Mouse (Mus musculus): ENCODE measurements around the gene Hecw2. TPM values are rescaled to one million over a fixed set of nuclear protein-coding genes. Genes with fewer than 3 reads are reported as not detected.

Hecw2 gene
- polyA plus RNA-seq, 1 experiment = 0.07 TPM

DNA sequence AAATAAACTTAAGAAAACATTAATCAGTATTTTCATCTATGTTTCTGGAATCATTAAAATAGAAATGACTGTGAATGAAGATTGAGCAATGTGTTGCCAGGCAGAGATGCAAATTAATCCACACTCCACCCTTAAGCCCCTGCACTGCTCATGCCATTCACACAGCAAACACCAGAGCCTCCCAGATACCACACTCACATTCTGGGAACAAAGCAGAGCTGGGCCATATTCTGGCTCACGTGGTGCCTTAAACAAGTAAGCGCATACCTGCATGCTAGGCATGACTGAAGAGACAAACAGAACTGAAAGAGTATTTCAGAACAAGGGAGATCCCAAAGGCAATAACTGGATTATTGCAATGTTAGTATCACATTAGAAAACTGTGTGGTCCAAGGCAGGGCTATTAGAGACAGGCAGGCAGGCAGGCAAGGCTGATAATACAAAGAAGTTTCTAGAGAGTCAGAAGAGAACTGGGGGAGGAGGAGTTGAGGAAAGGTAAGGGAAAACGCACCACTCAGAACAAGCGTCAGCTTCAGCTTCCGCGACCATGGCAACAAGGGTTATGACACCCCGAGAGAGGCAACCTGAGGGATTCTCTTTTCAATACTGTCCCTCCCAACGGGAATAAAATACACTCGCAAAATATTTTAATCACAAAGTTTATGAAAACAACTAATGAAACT lies 75.2 kb downstream of the Hecw2 start:
- H3K4me1 ChIP-seq (ENCODE audit: control insufficient read depth, insufficient read depth, low read length) = no peaks in the 10 kb centered on the region
- no peak overlapping the region for H3K4me3 ChIP-seq (ENCODE audit: insufficient read depth, low read length)
- no peak overlapping the region for H3K27ac ChIP-seq (ENCODE audit: insufficient read depth, low read depth, low read length)
- TF ChIP-seq CTCF (IDR thresholded peaks at IDR 0.05; ENCODE audit: low read depth, low read length) (no peak), POLR2A (IDR thresholded peaks at IDR 0.05; ENCODE audit: borderline replicate concordance, low read depth, low read length) (no peak)

DNA sequence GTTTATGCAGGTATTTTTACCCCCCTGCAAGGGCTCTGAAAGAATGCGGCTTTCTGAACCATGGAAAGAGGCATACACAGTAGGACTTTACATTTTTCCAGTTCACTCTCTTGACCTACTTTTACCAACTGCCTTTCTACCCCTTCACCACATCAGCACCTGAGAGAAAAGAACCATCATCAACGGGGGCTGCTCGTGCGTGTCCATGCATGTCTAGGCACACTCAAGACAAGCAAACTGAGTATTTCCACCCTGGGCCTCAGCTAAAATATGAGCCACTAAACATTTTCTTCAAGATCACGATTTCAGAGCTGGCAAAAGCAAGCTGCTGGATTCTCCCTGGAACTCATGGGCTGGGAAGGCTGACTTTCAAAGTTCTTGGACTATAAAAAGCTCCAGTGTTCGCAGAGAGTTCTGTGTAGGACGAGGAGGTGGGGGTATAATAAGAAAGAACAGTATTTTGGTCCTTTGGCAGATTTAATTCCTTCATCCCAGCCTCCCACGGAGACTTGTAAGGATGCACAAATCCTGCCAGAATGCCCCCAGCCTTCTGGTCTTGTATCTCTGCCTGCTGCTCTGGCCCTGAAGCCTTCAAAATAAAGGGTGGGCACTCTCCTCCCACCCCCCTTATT lies 76.5 kb downstream of the Hecw2 start:
- H3K4me3 ChIP-seq (ENCODE audit: insufficient read depth, low read length) = no peak overlapping the region
- TF ChIP-seq POLR2A (IDR thresholded peaks at IDR 0.05; ENCODE audit: borderline replicate concordance, low read depth, low read length) (no peak), CTCF (IDR thresholded peaks at IDR 0.05; ENCODE audit: low read depth, low read length) (no peak)
- H3K27ac ChIP-seq (ENCODE audit: insufficient read depth, low read depth, low read length) = no peak overlapping the region
- no peaks in the 10 kb centered on the region for H3K4me1 ChIP-seq (ENCODE audit: control insufficient read depth, insufficient read depth, low read length)

DNA sequence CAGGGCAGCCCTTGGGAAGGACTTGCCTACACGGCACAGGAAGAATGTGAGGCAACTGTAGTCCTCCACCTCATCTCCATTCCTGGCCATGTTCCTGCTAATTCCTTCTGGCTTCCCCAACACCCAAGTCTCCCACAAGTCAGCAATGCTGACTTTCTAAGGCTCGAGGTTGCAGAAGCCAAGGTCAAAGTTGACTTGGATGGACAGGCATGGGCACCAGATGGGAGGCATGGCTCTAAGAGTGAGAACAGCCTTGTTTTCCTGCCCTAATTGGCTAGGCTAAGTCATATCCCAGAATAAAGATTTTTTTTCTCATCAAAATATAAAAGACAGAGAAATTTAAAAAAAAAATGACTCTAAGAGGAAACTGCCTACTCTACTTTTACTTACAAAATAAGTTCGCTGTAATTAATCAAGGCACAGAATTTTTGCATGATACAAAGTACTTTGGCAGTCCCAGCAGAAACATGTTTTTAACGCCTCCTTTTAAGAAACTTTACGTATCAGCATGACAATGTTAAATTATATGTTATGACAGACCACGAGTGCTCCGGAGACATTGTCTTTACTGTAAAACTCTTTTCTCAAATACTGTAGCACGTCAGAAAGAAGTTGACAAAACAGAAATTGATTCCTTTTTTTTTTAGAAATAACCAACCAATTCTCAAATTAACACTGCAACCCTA lies 83.9 kb downstream of the Hecw2 start:
- Histone ChIP-seq H3K27ac (ENCODE audit: insufficient read depth, low read depth, low read length) (no peak overlapping the region), H3K4me3 (ENCODE audit: insufficient read depth, low read length) (no peak overlapping the region), H3K4me1 (ENCODE audit: control insufficient read depth, insufficient read depth, low read length) (no peaks in the 10 kb centered on the region)
- TF ChIP-seq CTCF (IDR thresholded peaks at IDR 0.05; ENCODE audit: low read depth, low read length) (no peak), POLR2A (IDR thresholded peaks at IDR 0.05; ENCODE audit: borderline replicate concordance, low read depth, low read length) (no peak)

- Histone ChIP-seq H3K4me3 (ENCODE audit: insufficient read depth, low read length) (no peak overlapping the region), H3K27ac (ENCODE audit: insufficient read depth, low read depth, low read length) (no peak overlapping the region), H3K4me1 (ENCODE audit: control insufficient read depth, insufficient read depth, low read length) (no peaks in the 10 kb centered on the region)
- TF ChIP-seq CTCF (IDR thresholded peaks at IDR 0.05; ENCODE audit: low read depth, low read length) = no peak
- no peak for TF ChIP-seq POLR2A (IDR thresholded peaks at IDR 0.05; ENCODE audit: borderline replicate concordance, low read depth, low read length)
These were observed 85.7 kb downstream of the Hecw2 start for GRCm38 (mm10) chr1:54109255-54109654.

DNA sequence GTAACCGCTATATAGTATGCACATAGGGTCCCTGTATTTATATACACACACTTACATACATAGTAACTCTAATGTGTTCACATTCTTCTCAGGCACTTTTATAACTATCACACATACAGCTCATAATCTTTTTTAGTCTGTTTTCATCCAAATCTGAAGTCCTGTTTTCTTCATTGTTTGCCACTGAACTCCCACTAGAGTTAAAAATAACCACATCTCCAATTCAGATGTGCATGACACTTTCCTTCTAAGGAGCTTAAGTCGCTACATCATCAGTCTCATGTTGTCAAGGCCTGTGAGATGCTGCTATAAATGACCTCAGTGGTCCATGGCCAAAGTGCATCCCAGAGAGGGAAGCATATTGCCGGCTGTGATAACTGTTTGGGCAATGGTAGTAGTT lies 88.2 kb downstream of the Hecw2 start:
- no peak overlapping the region for H3K4me3 ChIP-seq (ENCODE audit: insufficient read depth, low read length)
- TF ChIP-seq POLR2A (IDR thresholded peaks at IDR 0.05; ENCODE audit: borderline replicate concordance, low read depth, low read length) (no peak), CTCF (IDR thresholded peaks at IDR 0.05; ENCODE audit: low read depth, low read length) (no peak)
- no peak overlapping the region for H3K27ac ChIP-seq (ENCODE audit: insufficient read depth, low read depth, low read length)
- H3K4me1 ChIP-seq (ENCODE audit: control insufficient read depth, insufficient read depth, low read length) = no peaks in the 10 kb centered on the region

- Histone ChIP-seq H3K4me3 (ENCODE audit: insufficient read depth, low read length) (no peak overlapping the region), H3K4me1 (ENCODE audit: control insufficient read depth, insufficient read depth, low read length) (no peaks in the 10 kb centered on the region), H3K27ac (ENCODE audit: insufficient read depth, low read depth, low read length) (no peak overlapping the region)
- TF ChIP-seq POLR2A (IDR thresholded peaks at IDR 0.05; ENCODE audit: borderline replicate concordance, low read depth, low read length) (no peak), CTCF (IDR thresholded peaks at IDR 0.05; ENCODE audit: low read depth, low read length) (no peak)
These were observed 115.3 kb downstream of the Hecw2 start for GRCm38 (mm10) chr1:54079708-54080107.

DNA sequence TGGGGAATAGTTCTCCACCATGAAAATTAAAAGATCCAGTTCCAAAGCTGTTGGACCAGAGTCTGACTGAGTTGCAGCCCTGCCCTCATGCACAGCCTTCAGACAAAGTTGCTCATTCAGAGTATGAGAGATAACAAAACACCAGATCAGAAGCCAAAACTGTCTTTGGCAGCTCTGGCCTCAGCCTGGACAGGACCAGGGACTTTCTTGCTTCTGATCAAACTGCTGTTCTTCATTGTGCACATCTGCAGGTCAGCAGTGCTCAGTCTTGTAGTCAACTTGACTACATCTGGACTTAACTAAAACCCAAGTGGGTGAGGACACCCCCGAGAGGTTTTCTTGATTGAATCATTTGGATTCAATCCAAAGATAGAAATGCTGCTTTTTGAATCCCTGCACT lies 120.5 kb downstream of the Hecw2 start:
- H3K4me3 ChIP-seq (ENCODE audit: insufficient read depth, low read length) = no peak overlapping the region
- no peak overlapping the region for H3K27ac ChIP-seq (ENCODE audit: insufficient read depth, low read depth, low read length)
- H3K4me1 ChIP-seq (ENCODE audit: control insufficient read depth, insufficient read depth, low read length) = no peaks in the 10 kb centered on the region
- TF ChIP-seq CTCF (IDR thresholded peaks at IDR 0.05; ENCODE audit: low read depth, low read length) (no peak), POLR2A (IDR thresholded peaks at IDR 0.05; ENCODE audit: borderline replicate concordance, low read depth, low read length) (no peak)

- TF ChIP-seq POLR2A (IDR thresholded peaks at IDR 0.05; ENCODE audit: borderline replicate concordance, low read depth, low read length) = no peak
- TF ChIP-seq CTCF (IDR thresholded peaks at IDR 0.05; ENCODE audit: low read depth, low read length) = no peak
- no peak overlapping the region for H3K27ac ChIP-seq (ENCODE audit: insufficient read depth, low read depth, low read length)
- no peak overlapping the region for H3K4me3 ChIP-seq (ENCODE audit: insufficient read depth, low read length)
- H3K4me1 ChIP-seq (ENCODE audit: control insufficient read depth, insufficient read depth, low read length) = no peaks in the 10 kb centered on the region
These were observed 124.8 kb downstream of the Hecw2 start for GRCm38 (mm10) chr1:54070121-54070520.

DNA sequence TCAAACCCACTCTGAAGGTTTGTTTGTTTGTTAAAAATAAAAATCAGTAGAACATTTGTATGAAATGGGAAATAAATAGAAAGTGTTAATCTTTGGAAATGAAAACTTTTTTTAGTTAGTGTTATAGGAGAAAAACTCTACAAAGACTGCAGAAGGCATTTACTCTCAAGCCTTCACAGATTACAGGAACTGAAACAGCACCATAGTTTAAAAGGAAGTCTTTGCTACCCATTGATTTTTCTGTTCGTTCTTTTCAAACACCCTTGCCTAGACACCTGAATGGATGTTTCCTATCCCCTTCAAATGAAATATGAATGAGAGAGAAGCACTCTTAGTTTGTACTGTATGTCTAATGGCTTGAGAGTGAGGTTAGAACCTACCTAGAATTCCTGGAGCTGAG lies 126.7 kb downstream of the Hecw2 start:
- Histone ChIP-seq H3K27ac (ENCODE audit: insufficient read depth, low read depth, low read length) (no peak overlapping the region), H3K4me1 (ENCODE audit: control insufficient read depth, insufficient read depth, low read length) (no peaks in the 10 kb centered on the region), H3K4me3 (ENCODE audit: insufficient read depth, low read length) (no peak overlapping the region)
- TF ChIP-seq CTCF (IDR thresholded peaks at IDR 0.05; ENCODE audit: low read depth, low read length) = no peak
- no peak for TF ChIP-seq POLR2A (IDR thresholded peaks at IDR 0.05; ENCODE audit: borderline replicate concordance, low read depth, low read length)

GRCm38 (mm10) chr1:54065434-54065833 lies 129.5 kb downstream of the Hecw2 start:
- H3K4me1 ChIP-seq (ENCODE audit: control insufficient read depth, insufficient read depth, low read length) = no peaks in the 10 kb centered on the region
- no peak for TF ChIP-seq CTCF (IDR thresholded peaks at IDR 0.05; ENCODE audit: low read depth, low read length)
- no peak for TF ChIP-seq POLR2A (IDR thresholded peaks at IDR 0.05; ENCODE audit: borderline replicate concordance, low read depth, low read length)
- H3K27ac ChIP-seq (ENCODE audit: insufficient read depth, low read depth, low read length) = no peak overlapping the region
- no peak overlapping the region for H3K4me3 ChIP-seq (ENCODE audit: insufficient read depth, low read length)
